Mouse (Mus musculus): Measurements from ENCODE around the gene Smpd3. TPM values are rescaled to one million over a fixed set of nuclear protein-coding genes. Genes with fewer than 3 reads are reported as not detected.

The Smpd3 gene
- total RNA-seq, 2 experiments from 2014 or later, result 77.7 to 84.8 TPM

DNA sequence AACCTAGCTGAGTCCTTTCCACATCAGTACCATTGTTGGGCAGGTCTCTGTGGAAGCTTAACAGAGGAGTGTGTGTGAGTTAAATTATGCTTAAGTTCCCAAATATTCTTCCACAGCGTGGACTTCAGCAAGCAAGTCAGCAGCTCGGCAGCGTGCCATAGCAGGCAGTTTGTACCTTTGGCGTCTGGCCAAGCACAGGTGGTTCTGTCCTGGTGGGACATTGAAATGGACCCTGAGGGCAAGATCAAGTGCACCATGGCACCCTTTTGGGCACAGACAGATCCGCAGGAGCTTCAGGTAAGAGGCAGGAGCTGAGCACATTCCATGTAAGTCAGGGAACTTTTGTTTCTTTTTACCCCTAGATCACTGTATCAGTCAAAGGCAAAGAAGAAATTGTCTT is 100.7 kb downstream of the Smpd3 start:
- no peak for DNase-seq (ENCODE audit: extremely low spot score in 1 of 2, low spot score in 1 of 2)

- DNase-seq (ENCODE audit: extremely low spot score in 1 of 2, low spot score in 1 of 2), result no peak
Observed at GRCm38 (mm10) chr8:106234567-106235261, 103.1 kb downstream of the Smpd3 start.

DNA sequence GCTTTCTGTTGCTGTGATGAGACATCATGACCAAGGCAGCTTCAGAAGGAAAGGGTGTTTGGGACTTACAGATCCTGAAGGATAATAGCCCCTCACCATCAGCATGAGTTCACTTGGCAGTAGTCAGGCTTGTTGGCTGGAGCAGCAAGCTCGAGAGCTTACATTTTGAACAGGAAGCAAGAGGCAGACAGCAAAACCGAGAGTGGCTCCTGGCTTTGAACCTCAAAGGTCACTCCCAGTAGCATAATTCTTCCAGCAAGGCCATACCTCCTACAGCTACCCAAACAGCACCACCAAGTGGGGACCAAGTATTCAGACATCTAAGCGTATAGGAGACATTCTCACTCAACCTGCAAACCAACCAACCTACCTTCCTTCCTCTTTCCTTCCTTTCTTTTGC is 105.0 kb downstream of the Smpd3 start:
- no peak for DNase-seq (ENCODE audit: extremely low spot score in 1 of 2, low spot score in 1 of 2)

GRCm38 (mm10) chr8:106231536-106231935 is 106.3 kb downstream of the Smpd3 start:
- DNase-seq (ENCODE audit: extremely low spot score in 1 of 2, low spot score in 1 of 2), result no peak

DNA sequence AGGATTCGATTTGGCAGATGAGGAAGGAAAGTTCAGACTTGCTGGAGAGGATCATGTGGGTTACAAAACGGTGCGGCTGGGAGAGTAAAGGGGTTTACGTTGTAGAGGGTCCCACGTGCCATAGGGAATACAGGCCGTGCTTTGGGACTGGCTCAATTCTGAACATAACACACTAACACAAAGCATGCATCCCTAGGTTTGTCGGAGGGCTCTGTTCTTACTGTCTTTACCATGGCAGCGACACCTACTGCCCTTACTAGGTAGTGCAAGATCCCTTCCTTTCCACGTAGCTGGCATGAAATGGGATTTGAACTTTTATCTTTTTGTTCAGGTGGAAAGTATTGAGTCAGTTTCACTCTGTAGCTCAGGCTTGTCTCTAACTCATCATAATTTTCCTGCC is 111.2 kb downstream of the Smpd3 start:
- peak in 1 of 2 experiments; percentile 66 for DNase-seq (ENCODE audit: extremely low spot score in 1 of 2, low spot score in 1 of 2)

DNA sequence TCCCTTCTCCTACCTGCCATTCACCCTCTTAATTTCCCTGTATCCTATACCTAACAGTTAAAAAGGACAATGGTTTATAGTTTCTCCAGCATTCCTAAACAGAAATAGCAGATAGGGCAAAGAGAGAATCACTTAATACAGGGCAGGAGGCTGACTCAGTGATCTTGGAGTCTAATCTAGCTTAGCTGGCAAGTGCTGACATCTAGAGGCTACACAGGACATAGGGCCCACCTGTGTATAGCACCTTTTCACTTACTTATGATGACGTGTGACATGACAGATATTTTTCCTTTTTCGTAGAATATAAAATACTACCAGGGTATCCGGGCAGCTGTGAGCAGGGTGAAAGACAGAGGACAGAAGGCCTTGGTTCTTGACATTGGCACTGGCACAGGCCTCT is 118.2 kb downstream of the Smpd3 start:
- no peak for DNase-seq (ENCODE audit: extremely low spot score in 1 of 2, low spot score in 1 of 2)

- no peak for DNase-seq (ENCODE audit: extremely low spot score in 1 of 2, low spot score in 1 of 2)
Observed at GRCm38 (mm10) chr8:106213959-106214358, 123.8 kb downstream of the Smpd3 start.

DNA sequence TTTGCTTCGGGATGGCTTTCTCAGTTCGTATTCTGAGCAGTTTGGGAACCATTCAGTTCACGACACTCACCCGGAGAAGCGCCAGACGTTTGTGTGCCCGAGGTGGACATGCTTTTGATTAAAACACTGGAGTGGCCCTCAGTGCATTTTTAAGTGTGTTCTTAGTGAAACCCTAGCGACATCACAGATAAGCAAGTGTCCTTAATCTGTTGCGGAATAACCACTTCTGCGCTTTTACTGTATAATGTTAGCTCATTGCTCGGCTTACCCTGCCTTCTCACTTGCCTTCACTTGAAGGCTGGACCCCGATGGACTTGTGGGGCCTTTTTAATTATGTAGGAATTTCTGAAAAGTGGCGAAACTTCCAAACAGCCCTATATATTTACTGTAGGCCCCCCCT is 126.4 kb downstream of the Smpd3 start:
- DNase-seq (ENCODE audit: extremely low spot score in 1 of 2, low spot score in 1 of 2), result no peak

- DNase-seq (ENCODE audit: extremely low spot score in 1 of 2, low spot score in 1 of 2), result peak; percentile 93 to 95
Observed at GRCm38 (mm10) chr8:106210821-106211345, 126.9 kb downstream of the Smpd3 start, which contains the start of the genes Slc7a6os and Prmt7. Gene Slc7a6os, minus strand, starts transcription at chr8:106210935. Gene Prmt7, plus strand, starts transcription at chr8:106210936.

- DNase-seq (ENCODE audit: extremely low spot score in 1 of 2, low spot score in 1 of 2), result no peak
Observed at GRCm38 (mm10) chr8:106210035-106210731, 127.6 kb downstream of the Smpd3 start.

Other genes with a start within 250 kb of the Smpd3 start
- gene Esrp2, start 201.0 kb downstream of the Smpd3 start, total RNA-seq (2021), result under 1 TPM in 1 of 2 experiments, not detected in 1; 0.07 TPM
- gene Pla2g15, start 187.6 kb downstream of the Smpd3 start, total RNA-seq (2021), result 10 to 100 TPM; 19.4 to 23.1 TPM
- gene Slc7a6, start 169.1 kb downstream of the Smpd3 start, total RNA-seq (2021), result 10 to 100 TPM; 19.8 to 24.9 TPM
- 10 to 100 TPM; 24.6 to 27.4 TPM for gene Slc7a6os, start 127.1 kb downstream of the Smpd3 start, total RNA-seq (2021)
- 10 to 100 TPM; 33.1 to 34.2 TPM for gene Prmt7, start 127.1 kb downstream of the Smpd3 start, total RNA-seq (2021)
- gene Zfp90, start 77.3 kb upstream of the Smpd3 start, total RNA-seq (2021), result 10 to 100 TPM; 10.9 to 13.3 TPM
- gene 6030452D12Rik, start 162.5 kb upstream of the Smpd3 start, total RNA-seq (2021), result not detected
- under 1 TPM in 1 of 2 experiments, not detected in 1; 0.05 TPM for gene Cdh3, start 172.9 kb upstream of the Smpd3 start, total RNA-seq (2021)
- gene Gm10073, start 235.5 kb upstream of the Smpd3 start, total RNA-seq (2021), result 100 to 1,000 TPM in 1 of 2 experiments, 10 to 100 TPM in 1; 73.1 to 101 TPM